Mouse (Mus musculus): ENCODE results near the gene Tmc4. TPM values are rescaled to one million over a fixed set of nuclear protein-coding genes. Genes with fewer than 3 reads are reported as not detected.

Gene Tmc4
- polyA plus RNA-seq, 1 experiment = 229 TPM

GRCm38 (mm10) chr7:3674507-3675227 lies 2.7 kb downstream of the Tmc4 start:
- 68% methylated on average over 10 of the region's 10 CpGs for WGBS
- H3K36me3 ChIP-seq (ENCODE audit: control insufficient read depth, insufficient read depth, low read length) = peaks cover 38% of the 10 kb centered on the region
- no peak overlapping the region for H3K27ac ChIP-seq (ENCODE audit: insufficient read depth, low read depth, low read length)
- H3K4me3 ChIP-seq (ENCODE audit: low read depth, low read length) = no peak overlapping the region
- no peaks in the 10 kb centered on the region for H3K27me3 ChIP-seq (ENCODE audit: control insufficient read depth, insufficient read depth, low read length)
- peaks cover 2% of the 10 kb centered on the region; the same call in 1 of the 2 replicates for H3K4me1 ChIP-seq (ENCODE audit: control insufficient read depth, insufficient read depth, insufficient read length, low read length)
- TF ChIP-seq POLR2A (IDR thresholded peaks at IDR 0.05; ENCODE audit: low read depth, low read length) (no peak), CTCF (IDR thresholded peaks at IDR 0.05; ENCODE audit: extremely low read depth, insufficient read length, insufficient replicate concordance, low read depth, low read length) (peak; percentile 97)

GRCm38 (mm10) chr7:3666921-3667391 lies 10.4 kb downstream of the Tmc4 start:
- peaks cover 23% of the 10 kb centered on the region for H3K36me3 ChIP-seq (ENCODE audit: control insufficient read depth, insufficient read depth, low read length)
- peak overlapping the region; percentile 26 for H3K4me3 ChIP-seq (ENCODE audit: low read depth, low read length)
- peak overlapping the region; percentile 1; the same call in 1 of the 2 replicates for H3K27ac ChIP-seq (ENCODE audit: insufficient read depth, low read depth, low read length)
- 16% methylated on average over 14 of the region's 14 CpGs for WGBS
- no peak for TF ChIP-seq POLR2A (IDR thresholded peaks at IDR 0.05; ENCODE audit: low read depth, low read length)
- no peak for TF ChIP-seq CTCF (IDR thresholded peaks at IDR 0.05; ENCODE audit: extremely low read depth, insufficient read length, insufficient replicate concordance, low read depth, low read length)
- no peaks in the 10 kb centered on the region for H3K27me3 ChIP-seq (ENCODE audit: control insufficient read depth, insufficient read depth, low read length)
- H3K4me1 ChIP-seq (ENCODE audit: control insufficient read depth, insufficient read depth, insufficient read length, low read length) = peaks cover 14% of the 10 kb centered on the region

- Histone ChIP-seq H3K27me3 (ENCODE audit: control insufficient read depth, insufficient read depth, low read length) (no peaks in the 10 kb centered on the region), H3K4me3 (ENCODE audit: low read depth, low read length) (peak within 1 kb of the TSS; percentile 76), H3K27ac (ENCODE audit: insufficient read depth, low read depth, low read length) (peak within 1 kb of the TSS; percentile 78), H3K36me3 (ENCODE audit: control insufficient read depth, insufficient read depth, low read length) (peaks cover 29% of the 10 kb centered on the region), H3K4me1 (ENCODE audit: control insufficient read depth, insufficient read depth, insufficient read length, low read length) (peaks cover 14% of the 10 kb centered on the region)
- TF ChIP-seq CTCF (IDR thresholded peaks at IDR 0.05; ENCODE audit: extremely low read depth, insufficient read length, insufficient replicate concordance, low read depth, low read length) (no peak), POLR2A (IDR thresholded peaks at IDR 0.05; ENCODE audit: low read depth, low read length) (peak; percentile 74)
- 2% methylated on average over 45 of the region's 45 CpGs for WGBS
These were observed 11.9 kb downstream of the Tmc4 start, which contains the start of gene Leng1 for GRCm38 (mm10) chr7:3665215-3666114. Gene Leng1 (minus strand): TSS chr7:3665840.

GRCm38 (mm10) chr7:3664524-3665214 lies 12.7 kb downstream of the Tmc4 start:
- TF ChIP-seq CTCF (IDR thresholded peaks at IDR 0.05; ENCODE audit: extremely low read depth, insufficient read length, insufficient replicate concordance, low read depth, low read length) = no peak
- no peak for TF ChIP-seq POLR2A (IDR thresholded peaks at IDR 0.05; ENCODE audit: low read depth, low read length)
- WGBS = 12% methylated on average over 15 of the region's 15 CpGs

GRCm38 (mm10) chr7:3658578-3658977 lies 18.8 kb downstream of the Tmc4 start:
- no peak overlapping the region for H3K4me3 ChIP-seq (ENCODE audit: low read depth, low read length)
- no peak for TF ChIP-seq POLR2A (IDR thresholded peaks at IDR 0.05; ENCODE audit: low read depth, low read length)
- no peak for TF ChIP-seq CTCF (IDR thresholded peaks at IDR 0.05; ENCODE audit: extremely low read depth, insufficient read length, insufficient replicate concordance, low read depth, low read length)
- H3K27ac ChIP-seq (ENCODE audit: insufficient read depth, low read depth, low read length) = no peak overlapping the region
- WGBS = 94% methylated on average over 14 of the region's 14 CpGs
- no peaks in the 10 kb centered on the region for H3K27me3 ChIP-seq (ENCODE audit: control insufficient read depth, insufficient read depth, low read length)
- H3K4me1 ChIP-seq (ENCODE audit: control insufficient read depth, insufficient read depth, insufficient read length, low read length) = peaks cover under 1% of the 10 kb centered on the region; the same call in 1 of the 2 replicates
- H3K36me3 ChIP-seq (ENCODE audit: control insufficient read depth, insufficient read depth, low read length) = peaks cover 93% of the 10 kb centered on the region

More at GRCm38 (mm10) chr7:3664524-3665214, 12.7 kb downstream of the Tmc4 start:
- Histone ChIP-seq H3K27me3 (ENCODE audit: control insufficient read depth, insufficient read depth, low read length) (no peaks in the 10 kb centered on the region), H3K27ac (ENCODE audit: insufficient read depth, low read depth, low read length) (peak overlapping the region; percentile 55), H3K4me1 (ENCODE audit: control insufficient read depth, insufficient read depth, insufficient read length, low read length) (peaks cover 14% of the 10 kb centered on the region), H3K36me3 (ENCODE audit: control insufficient read depth, insufficient read depth, low read length) (peaks cover 37% of the 10 kb centered on the region), H3K4me3 (ENCODE audit: low read depth, low read length) (peak overlapping the region; percentile 76)

- H3K27me3 ChIP-seq (ENCODE audit: control insufficient read depth, insufficient read depth, low read length) = no peaks in the 10 kb centered on the region
- no peak overlapping the region for H3K27ac ChIP-seq (ENCODE audit: insufficient read depth, low read depth, low read length)
- TF ChIP-seq POLR2A (IDR thresholded peaks at IDR 0.05; ENCODE audit: low read depth, low read length) (no peak), CTCF (IDR thresholded peaks at IDR 0.05; ENCODE audit: extremely low read depth, insufficient read length, insufficient replicate concordance, low read depth, low read length) (no peak)
- H3K4me3 ChIP-seq (ENCODE audit: low read depth, low read length) = no peak overlapping the region
- 88% methylated on average over 4 of the region's 4 CpGs for WGBS
- peaks cover 94% of the 10 kb centered on the region for H3K36me3 ChIP-seq (ENCODE audit: control insufficient read depth, insufficient read depth, low read length)
- H3K4me1 ChIP-seq (ENCODE audit: control insufficient read depth, insufficient read depth, insufficient read length, low read length) = no peaks in the 10 kb centered on the region
These were observed 20.4 kb downstream of the Tmc4 start for GRCm38 (mm10) chr7:3656966-3657365.

Measured in small intestine, adult 2 months (tissue).